Comparison of ENCODE assay signal across 20 mouse cellular contexts in genomic region chr12:75031970-75032864, GRCm38 (mm10).
DNase-seq lines count a peak whose midpoint lies in the region; ATAC-seq and TF ChIP-seq lines count a peak whose summit lies in the region.
"Had no signal": no experiment of that assay in that cellular context is flagged by ENCODE, and none has a peak within 500 bp of the region (broad histone marks: within the 10 kb centered on the region; RNA-seq: fewer than 3 reads in every experiment).

No protein-coding gene starts in this region.

- TF ChIP-seq CTCF in forebrain, postnatal 0 days (IDR thresholded peaks at IDR 0.05; ENCODE audit: low read depth), result no peak
- no peak for TF ChIP-seq CTCF in midbrain, postnatal 0 days (IDR thresholded peaks at IDR 0.05)

- peak; percentile 1 for DNase-seq in forebrain, postnatal 0 days
- no peak for DNase-seq in forebrain, embryonic 10.5 days (ENCODE audit: extremely low spot score, low spot score)
- peak; percentile 35 for DNase-seq in midbrain, postnatal 0 days (ENCODE audit: low spot score)
- DNase-seq in midbrain, embryonic 14.5 days, result no peak
- DNase-seq in liver, embryonic 11.5 days (ENCODE audit: low spot score), result no peak
- no peak for DNase-seq in gastrocnemius, postnatal 10 days
- DNase-seq: adrenal gland, adult 2 months; adrenal gland, postnatal 25 days; cerebellum, adult 11 months; cerebellum, adult 8-10 months; cerebellum, postnatal 14 days; embryo, embryonic 11 days; heart, adult 18-20 months; heart, postnatal 10 days; kidney, adult 11 months had no signal

- no peak overlapping the region for H3K27ac ChIP-seq in forebrain, postnatal 0 days (ENCODE audit: low read depth, low read length)
- H3K27ac ChIP-seq in forebrain, embryonic 10.5 days, result no peak overlapping the region
- H3K27ac ChIP-seq in midbrain, postnatal 0 days (ENCODE audit: low read depth, low read length), result no peak overlapping the region
- no peak overlapping the region for H3K27ac ChIP-seq in midbrain, embryonic 14.5 days (replicated peaks; ENCODE audit: low read depth, low read length)
- no peak overlapping the region for H3K27ac ChIP-seq in hindbrain, embryonic 16.5 days (ENCODE audit: low read depth, low read length)
- H3K27ac ChIP-seq in neural tube, embryonic 14.5 days (ENCODE audit: low read depth, low read length), result no peak overlapping the region
- no peak overlapping the region for H3K27ac ChIP-seq in liver, embryonic 11.5 days (ENCODE audit: low read depth, low read length)
- H3K27ac ChIP-seq: embryonic facial prominence, embryonic 15.5 days; heart, embryonic 10.5 days had no signal

- H3K27me3 ChIP-seq in forebrain, postnatal 0 days (ENCODE audit: insufficient read depth, low read length), result no peaks in the 10 kb centered on the region
- H3K27me3 ChIP-seq in forebrain, embryonic 10.5 days (ENCODE audit: poor library complexity, severe bottlenecking), result no peaks in the 10 kb centered on the region
- no peaks in the 10 kb centered on the region for H3K27me3 ChIP-seq in midbrain, postnatal 0 days (ENCODE audit: insufficient read depth, low read length)
- no peaks in the 10 kb centered on the region for H3K27me3 ChIP-seq in midbrain, embryonic 14.5 days (ENCODE audit: control insufficient read depth, insufficient read depth, low read length)
- H3K27me3 ChIP-seq in hindbrain, embryonic 16.5 days (replicated peaks; ENCODE audit: control insufficient read depth, insufficient read depth, low read length), result no peaks in the 10 kb centered on the region
- H3K27me3 ChIP-seq in neural tube, embryonic 14.5 days (ENCODE audit: control insufficient read depth, insufficient read depth, low read length), result no peaks in the 10 kb centered on the region
- no peaks in the 10 kb centered on the region for H3K27me3 ChIP-seq in liver, embryonic 11.5 days (replicated peaks; ENCODE audit: control insufficient read depth, insufficient read depth, low read length)
- H3K27me3 ChIP-seq: embryonic facial prominence, embryonic 15.5 days had no signal

- no peak overlapping the region for H3K4me3 ChIP-seq in forebrain, postnatal 0 days (ENCODE audit: low read depth, low read length)
- H3K4me3 ChIP-seq in forebrain, embryonic 10.5 days, result no peak overlapping the region
- no peak overlapping the region for H3K4me3 ChIP-seq in midbrain, postnatal 0 days (ENCODE audit: low read depth, low read length)
- H3K4me3 ChIP-seq in midbrain, embryonic 14.5 days (replicated peaks; ENCODE audit: low read depth, low read length), result no peak overlapping the region
- no peak overlapping the region for H3K4me3 ChIP-seq in hindbrain, embryonic 16.5 days (ENCODE audit: low read length)
- H3K4me3 ChIP-seq in neural tube, embryonic 14.5 days (ENCODE audit: low read depth, low read length), result no peak overlapping the region
- no peak overlapping the region for H3K4me3 ChIP-seq in liver, embryonic 11.5 days (ENCODE audit: low read depth, low read length)
- H3K4me3 ChIP-seq: embryonic facial prominence, embryonic 15.5 days; erythroblast, embryonic 14.5 days; heart, embryonic 10.5 days had no signal

- no peak for ATAC-seq in forebrain, postnatal 0 days
- no peak for ATAC-seq in midbrain, postnatal 0 days (ENCODE audit: low FRiP score)
- no peak for ATAC-seq in midbrain, embryonic 14.5 days (ENCODE audit: low FRiP score, low TSS enrichment)
- peak; percentile 65 for ATAC-seq in hindbrain, embryonic 16.5 days
- peak; percentile 89 for ATAC-seq in neural tube, embryonic 14.5 days (ENCODE audit: low read depth)
- ATAC-seq in liver, embryonic 11.5 days (replicated peaks; ENCODE audit: low FRiP score), result no peak

- no peak overlapping the region for H3K4me2 ChIP-seq in forebrain, postnatal 0 days (ENCODE audit: low read depth)
- H3K4me2 ChIP-seq in midbrain, postnatal 0 days (ENCODE audit: low read depth, low read length, poor library complexity, severe bottlenecking), result no peak overlapping the region
- no peak overlapping the region for H3K4me2 ChIP-seq in midbrain, embryonic 14.5 days (ENCODE audit: low read length)
- no peak overlapping the region for H3K4me2 ChIP-seq in hindbrain, embryonic 16.5 days (ENCODE audit: low read length)
- no peak overlapping the region for H3K4me2 ChIP-seq in neural tube, embryonic 14.5 days (ENCODE audit: low read depth, low read length)
- no peak overlapping the region for H3K4me2 ChIP-seq in liver, embryonic 11.5 days
- H3K4me2 ChIP-seq: embryonic facial prominence, embryonic 15.5 days had no signal

- no peaks in the 10 kb centered on the region for H3K4me1 ChIP-seq in forebrain, postnatal 0 days (ENCODE audit: insufficient read depth)
- H3K4me1 ChIP-seq in forebrain, embryonic 10.5 days, result no peaks in the 10 kb centered on the region
- H3K4me1 ChIP-seq in midbrain, postnatal 0 days (ENCODE audit: insufficient read depth, low read length), result no peaks in the 10 kb centered on the region
- no peaks in the 10 kb centered on the region for H3K4me1 ChIP-seq in midbrain, embryonic 14.5 days (ENCODE audit: control insufficient read depth, insufficient read depth, low read length)
- H3K4me1 ChIP-seq in hindbrain, embryonic 16.5 days (ENCODE audit: control insufficient read depth, insufficient read depth, low read depth, low read length), result no peaks in the 10 kb centered on the region
- no peaks in the 10 kb centered on the region for H3K4me1 ChIP-seq in neural tube, embryonic 14.5 days (ENCODE audit: control insufficient read depth, insufficient read depth, low read length)
- no peaks in the 10 kb centered on the region for H3K4me1 ChIP-seq in liver, embryonic 11.5 days (replicated peaks; ENCODE audit: control insufficient read depth, insufficient read depth, low read length)
- H3K4me1 ChIP-seq: embryonic facial prominence, embryonic 15.5 days; heart, embryonic 10.5 days had no signal

- no peaks in the 10 kb centered on the region for H3K36me3 ChIP-seq in forebrain, postnatal 0 days (ENCODE audit: insufficient read depth)
- H3K36me3 ChIP-seq in forebrain, embryonic 10.5 days (replicated peaks), result no peaks in the 10 kb centered on the region
- no peaks in the 10 kb centered on the region for H3K36me3 ChIP-seq in midbrain, postnatal 0 days (ENCODE audit: insufficient read depth, low read length)
- H3K36me3 ChIP-seq in midbrain, embryonic 14.5 days (ENCODE audit: control insufficient read depth, insufficient read depth, low read length), result no peaks in the 10 kb centered on the region
- no peaks in the 10 kb centered on the region for H3K36me3 ChIP-seq in hindbrain, embryonic 16.5 days (ENCODE audit: control insufficient read depth, insufficient read depth, low read length)
- H3K36me3 ChIP-seq in neural tube, embryonic 14.5 days (ENCODE audit: control insufficient read depth, insufficient read depth, low read length), result no peaks in the 10 kb centered on the region
- H3K36me3 ChIP-seq in liver, embryonic 11.5 days (ENCODE audit: control insufficient read depth, insufficient read depth, low read length), result no peaks in the 10 kb centered on the region
- H3K36me3 ChIP-seq: embryonic facial prominence, embryonic 15.5 days; heart, embryonic 10.5 days had no signal

- whole genome bisulfite sequencing in forebrain, postnatal 0 days, result 48% methylated on average over 8 of the region's 8 CpGs
- WGBS in forebrain, embryonic 10.5 days, result 83% methylated on average over 8 of the region's 8 CpGs
- whole genome bisulfite sequencing in midbrain, postnatal 0 days, result 88% methylated on average over 8 of the region's 8 CpGs
- 87% methylated on average over 8 of the region's 8 CpGs for WGBS in midbrain, embryonic 14.5 days
- 46% methylated on average over 8 of the region's 8 CpGs for WGBS in hindbrain, embryonic 16.5 days
- WGBS in neural tube, embryonic 14.5 days, result 41% methylated on average over 8 of the region's 8 CpGs
- 85% methylated on average over 8 of the region's 8 CpGs for WGBS in liver, embryonic 11.5 days

- H3K9ac ChIP-seq in forebrain, postnatal 0 days, result no peak overlapping the region
- H3K9ac ChIP-seq in midbrain, postnatal 0 days (replicated peaks; ENCODE audit: low read length, poor library complexity, severe bottlenecking), result no peak overlapping the region
- H3K9ac ChIP-seq in midbrain, embryonic 14.5 days (replicated peaks; ENCODE audit: low read length), result no peak overlapping the region
- no peak overlapping the region for H3K9ac ChIP-seq in hindbrain, embryonic 16.5 days (ENCODE audit: low read depth, low read length)
- H3K9ac ChIP-seq in neural tube, embryonic 14.5 days (replicated peaks; ENCODE audit: low read depth, low read length), result no peak overlapping the region
- H3K9ac ChIP-seq in liver, embryonic 11.5 days (ENCODE audit: low read depth, low read length), result no peak overlapping the region
- H3K9ac ChIP-seq: embryonic facial prominence, embryonic 15.5 days had no signal

- no peaks in the 10 kb centered on the region for H3K9me3 ChIP-seq in forebrain, postnatal 0 days (ENCODE audit: low read length)
- no peaks in the 10 kb centered on the region for H3K9me3 ChIP-seq in forebrain, embryonic 10.5 days
- no peaks in the 10 kb centered on the region for H3K9me3 ChIP-seq in midbrain, postnatal 0 days (ENCODE audit: low read length)
- H3K9me3 ChIP-seq in midbrain, embryonic 14.5 days (ENCODE audit: control insufficient read depth, low read length), result 0 out of 2 replicates have a peak, but pooled peaks cover 5% of the 10 kb centered on the region
- H3K9me3 ChIP-seq in hindbrain, embryonic 16.5 days (ENCODE audit: control insufficient read depth, low read length), result peaks cover 3% of the 10 kb centered on the region; the same call in 1 of the 2 replicates
- H3K9me3 ChIP-seq in neural tube, embryonic 14.5 days (ENCODE audit: control insufficient read depth, low read length), result no peaks in the 10 kb centered on the region
- no peaks in the 10 kb centered on the region for H3K9me3 ChIP-seq in liver, embryonic 11.5 days (ENCODE audit: control insufficient read depth, low read length)
- H3K9me3 ChIP-seq: embryonic facial prominence, embryonic 15.5 days; heart, embryonic 10.5 days had no signal

Comparison
In these comparisons a context has a peak if more than half of its experiments do, and no peak if none do; other contexts are left out.
1. DNase-seq: peak in forebrain, postnatal 0 days (single experiment) and midbrain, postnatal 0 days (single experiment); none in forebrain, embryonic 10.5 days (single experiment), midbrain, embryonic 14.5 days (single experiment), liver, embryonic 11.5 days (single experiment) and gastrocnemius, postnatal 10 days (single experiment).
2. ATAC-seq: peak in hindbrain, embryonic 16.5 days (single experiment) and neural tube, embryonic 14.5 days (single experiment); none in forebrain, postnatal 0 days (single experiment), midbrain, postnatal 0 days (single experiment), midbrain, embryonic 14.5 days (single experiment) and liver, embryonic 11.5 days (single experiment).